Mouse (Mus musculus): ENCODE results near the gene Ibsp. TPM values are rescaled to one million over a fixed set of nuclear protein-coding genes. Genes with fewer than 3 reads are reported as not detected.

Gene Ibsp
- polyA plus RNA-seq (2016; fragmentation: Nextera tagmentation; extraction: Ambion mirVana), result not detected in 2 replicates

GRCm38 (mm10) chr5:104298994-104299393, at the start of gene Ibsp:
Gene Ibsp (plus strand): TSS chr5:104299171.
- H3K9ac ChIP-seq, result no peak within 1 kb of the TSS
- H3K27ac ChIP-seq, result no peak within 1 kb of the TSS
- no peaks in the 10 kb centered on the region for H3K9me3 ChIP-seq
- no peak for ATAC-seq (ENCODE audit: low FRiP score, low read depth)
- no peak within 1 kb of the TSS for H3K4me3 ChIP-seq
- H3K4me1 ChIP-seq, result no peaks in the 10 kb centered on the region
- no peaks in the 10 kb centered on the region for H3K36me3 ChIP-seq
- WGBS, result 74% methylated on average over 6 of the region's 6 CpGs
- H3K27me3 ChIP-seq (replicated peaks), result no peaks in the 10 kb centered on the region
- H3K4me2 ChIP-seq (replicated peaks), result no peak within 1 kb of the TSS

DNA sequence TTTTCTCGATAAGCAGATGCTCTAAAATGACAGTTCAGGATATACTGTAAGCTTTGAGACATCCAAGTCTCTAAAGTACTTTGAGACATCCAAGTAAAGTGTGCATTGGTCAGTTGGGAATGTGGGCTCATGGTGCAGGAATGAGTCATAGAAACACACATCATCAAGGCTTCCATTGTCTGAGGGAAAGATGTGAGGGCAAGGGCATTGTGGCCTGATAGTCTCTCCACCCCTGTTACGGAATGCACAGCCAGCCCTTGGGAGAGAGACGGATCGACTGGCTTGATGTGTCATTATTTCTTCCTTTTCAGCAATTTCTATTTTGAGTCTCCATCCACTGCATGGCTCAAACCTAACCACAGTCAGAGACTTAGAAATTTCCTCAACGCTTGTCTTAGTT, 47.2 kb upstream of the Ibsp start:
- H3K27ac ChIP-seq, result no peak overlapping the region
- ATAC-seq (ENCODE audit: low FRiP score, low read depth), result no peak
- no peaks in the 10 kb centered on the region for H3K9me3 ChIP-seq
- no peaks in the 10 kb centered on the region for H3K27me3 ChIP-seq (replicated peaks)
- no peak overlapping the region for H3K4me3 ChIP-seq
- H3K4me1 ChIP-seq, result no peaks in the 10 kb centered on the region
- WGBS, result 84% methylated on average over 5 of the region's 5 CpGs
- H3K4me2 ChIP-seq (replicated peaks), result no peak overlapping the region
- H3K36me3 ChIP-seq, result no peaks in the 10 kb centered on the region
- no peak overlapping the region for H3K9ac ChIP-seq

DNA sequence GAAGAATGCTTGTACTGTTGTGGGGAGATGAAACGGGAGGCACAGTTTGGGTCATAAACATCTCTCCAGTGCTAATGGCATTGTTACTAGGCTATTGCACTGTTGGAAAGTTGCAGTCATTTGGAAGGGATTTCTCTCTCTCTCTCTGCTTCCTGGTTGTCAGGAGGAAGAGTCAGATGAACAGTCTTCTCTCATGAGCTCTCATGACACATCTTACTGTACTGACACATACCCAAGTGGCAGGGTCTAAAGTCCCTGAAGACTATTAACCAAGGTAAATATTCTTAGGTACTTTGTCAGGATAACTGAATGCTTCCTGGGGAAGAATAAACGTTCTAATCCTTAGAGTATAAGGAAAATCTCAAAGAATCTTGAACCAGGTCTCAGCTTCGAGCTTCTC, 42.4 kb upstream of the Ibsp start:
- Histone ChIP-seq H3K4me3 (no peak overlapping the region), H3K4me2 (replicated peaks) (no peak overlapping the region), H3K27me3 (replicated peaks) (no peaks in the 10 kb centered on the region), H3K9ac (no peak overlapping the region), H3K4me1 (no peaks in the 10 kb centered on the region), H3K27ac (no peak overlapping the region), H3K9me3 (no peaks in the 10 kb centered on the region), H3K36me3 (no peaks in the 10 kb centered on the region)
- whole genome bisulfite sequencing, result 65% methylated on average over 3 of the region's 3 CpGs
- no peak for ATAC-seq (ENCODE audit: low FRiP score, low read depth)

DNA sequence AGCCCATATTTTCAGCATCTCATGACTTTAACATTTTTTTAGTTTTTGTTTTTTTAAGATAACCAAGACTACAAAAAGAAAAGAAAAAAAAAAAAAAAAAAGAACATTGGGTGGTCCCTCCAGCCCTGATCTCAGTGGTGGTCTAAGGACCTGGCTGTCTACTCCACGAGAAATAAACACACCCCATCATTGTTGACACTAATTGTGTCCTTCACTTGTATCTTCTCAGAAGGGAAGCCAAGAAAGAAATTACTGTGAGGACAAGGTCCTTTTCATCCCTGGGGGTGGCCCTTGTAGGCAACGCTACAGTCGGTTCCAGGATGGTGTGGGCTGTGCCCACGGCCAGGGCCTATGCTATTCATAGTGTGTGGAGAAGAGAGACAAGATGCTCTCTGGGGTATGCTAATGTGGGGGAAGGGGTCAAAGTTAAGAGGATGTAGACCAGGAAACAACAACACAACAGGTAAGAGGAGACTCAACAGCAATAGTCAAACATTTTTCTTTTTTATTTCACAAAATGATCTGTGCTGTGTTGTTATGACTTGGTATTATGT, 37.0 kb upstream of the Ibsp start:
- no peak overlapping the region for H3K4me2 ChIP-seq (replicated peaks)
- no peaks in the 10 kb centered on the region for H3K4me1 ChIP-seq
- H3K9me3 ChIP-seq, result no peaks in the 10 kb centered on the region
- H3K36me3 ChIP-seq, result no peaks in the 10 kb centered on the region
- WGBS, result 79% methylated on average over 4 of the region's 4 CpGs
- no peak for ATAC-seq (ENCODE audit: low FRiP score, low read depth)
- H3K4me3 ChIP-seq, result no peak overlapping the region
- no peak overlapping the region for H3K9ac ChIP-seq
- H3K27ac ChIP-seq, result no peak overlapping the region
- no peaks in the 10 kb centered on the region for H3K27me3 ChIP-seq (replicated peaks)

DNA sequence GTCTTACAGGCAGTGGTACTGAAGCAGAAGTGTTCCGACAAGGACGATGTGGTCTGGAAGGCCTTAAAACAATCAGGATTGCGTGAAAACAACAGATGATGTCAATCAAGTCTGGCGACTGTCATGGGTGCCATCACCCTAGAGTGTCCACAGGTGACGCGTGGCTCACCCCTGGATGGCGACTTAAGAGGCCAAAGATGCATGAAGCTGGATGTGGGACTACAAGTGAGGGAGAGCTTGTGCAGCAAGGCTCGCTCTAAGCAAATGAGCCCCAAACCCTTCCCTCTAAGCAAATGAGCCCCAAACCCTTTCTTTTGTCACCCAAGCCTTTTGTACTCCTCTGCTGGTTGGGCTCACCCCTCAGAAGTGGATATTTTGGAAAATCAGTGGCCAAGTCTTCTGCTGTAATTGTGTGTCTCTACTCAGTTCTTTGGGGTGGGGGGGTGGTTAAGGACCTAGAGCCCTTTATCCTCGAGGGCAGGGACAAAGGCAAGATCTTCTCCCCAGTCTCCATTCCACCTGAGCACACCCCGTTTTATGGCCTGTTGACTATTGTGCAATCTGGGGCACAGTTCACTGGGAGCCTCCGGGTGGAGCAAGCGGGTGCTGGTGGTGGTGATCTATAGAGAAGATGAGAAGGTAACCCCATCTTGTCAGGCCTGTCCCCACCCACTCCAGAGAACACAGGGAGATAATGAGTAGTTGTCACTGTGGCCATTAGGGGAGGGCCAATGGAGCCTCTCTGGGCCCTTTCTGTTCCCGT, 35.8 kb upstream of the Ibsp start:
- Histone ChIP-seq H3K27ac (no peak overlapping the region), H3K27me3 (replicated peaks) (no peaks in the 10 kb centered on the region), H3K4me2 (replicated peaks) (no peak overlapping the region), H3K4me3 (no peak overlapping the region), H3K9me3 (no peaks in the 10 kb centered on the region), H3K4me1 (no peaks in the 10 kb centered on the region), H3K9ac (no peak overlapping the region), H3K36me3 (no peaks in the 10 kb centered on the region)
- WGBS, result 82% methylated on average over 13 of the region's 13 CpGs
- ATAC-seq (ENCODE audit: low FRiP score, low read depth), result no peak

GRCm38 (mm10) chr5:104294201-104294600, 4.8 kb upstream of the Ibsp start:
- H3K27ac ChIP-seq, result no peak overlapping the region
- no peaks in the 10 kb centered on the region for H3K4me1 ChIP-seq
- no peaks in the 10 kb centered on the region for H3K36me3 ChIP-seq
- no peaks in the 10 kb centered on the region for H3K9me3 ChIP-seq
- H3K4me2 ChIP-seq (replicated peaks), result no peak overlapping the region
- WGBS, result 76% methylated on average over 6 of the region's 6 CpGs
- no peak overlapping the region for H3K4me3 ChIP-seq
- no peak for ATAC-seq (ENCODE audit: low FRiP score, low read depth)
- no peak overlapping the region for H3K9ac ChIP-seq
- H3K27me3 ChIP-seq (replicated peaks), result no peaks in the 10 kb centered on the region

- Histone ChIP-seq H3K4me1 (no peaks in the 10 kb centered on the region), H3K4me2 (replicated peaks) (no peak overlapping the region), H3K27ac (no peak overlapping the region), H3K36me3 (no peaks in the 10 kb centered on the region), H3K4me3 (no peak overlapping the region), H3K9me3 (no peaks in the 10 kb centered on the region), H3K27me3 (replicated peaks) (no peaks in the 10 kb centered on the region), H3K9ac (no peak overlapping the region)
- 86% methylated on average over 1 of the region's 1 CpGs for WGBS
- no peak for ATAC-seq (ENCODE audit: low FRiP score, low read depth)
Measured at GRCm38 (mm10) chr5:104314073-104314472, 15.1 kb downstream of the Ibsp start.

DNA sequence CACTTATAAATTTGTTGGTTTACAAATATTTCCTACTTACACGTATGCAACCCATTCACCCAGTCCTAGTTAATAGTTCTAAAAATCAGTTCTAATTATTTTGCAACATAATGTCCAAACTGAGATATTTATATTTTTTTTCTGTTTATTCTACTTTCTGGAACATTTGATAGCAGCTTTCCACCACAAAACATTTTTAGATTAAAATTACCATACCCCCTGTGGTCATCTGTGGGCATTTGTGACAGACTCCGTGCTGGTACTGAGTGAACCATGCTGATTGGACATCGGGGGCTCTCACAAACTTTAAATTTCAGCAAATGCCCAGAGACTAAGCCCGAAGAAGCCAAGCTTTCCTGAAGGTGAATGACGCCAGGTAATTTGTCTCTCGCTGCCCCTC, 26.1 kb downstream of the Ibsp start, which contains the start of gene Mepe:
Gene Mepe (plus strand): TSS at position 301 of the 400 bp plus-strand sequence.
- Histone ChIP-seq H3K27me3 (replicated peaks) (no peaks in the 10 kb centered on the region), H3K9me3 (no peaks in the 10 kb centered on the region), H3K36me3 (no peaks in the 10 kb centered on the region), H3K4me2 (replicated peaks) (no peak within 1 kb of the TSS), H3K27ac (no peak within 1 kb of the TSS), H3K4me3 (no peak within 1 kb of the TSS), H3K9ac (no peak within 1 kb of the TSS), H3K4me1 (no peaks in the 10 kb centered on the region)
- no peak for ATAC-seq (ENCODE audit: low FRiP score, low read depth)
- 88% methylated on average over 6 of the region's 6 CpGs for WGBS

DNA sequence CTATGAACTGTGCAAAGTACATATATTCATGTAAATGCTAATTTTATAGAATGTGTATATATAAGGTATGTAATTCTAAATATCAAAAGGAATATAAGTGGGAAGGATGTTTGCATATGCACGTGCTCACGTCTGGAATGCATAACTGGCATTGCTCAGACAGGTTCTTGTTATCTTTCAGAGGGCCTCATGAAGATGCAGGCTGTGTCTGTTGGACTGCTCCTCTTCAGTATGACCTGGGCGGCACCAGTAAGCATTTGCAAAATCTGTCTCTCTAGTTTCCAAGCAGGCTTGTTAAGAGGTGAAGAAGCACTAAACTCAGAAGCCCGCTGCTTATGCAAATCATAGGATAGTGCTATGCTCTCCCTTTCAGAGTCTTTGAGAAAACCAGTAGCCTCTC, 27.9 kb downstream of the Ibsp start:
- 82% methylated on average over 4 of the region's 4 CpGs for WGBS
- no peaks in the 10 kb centered on the region for H3K4me1 ChIP-seq
- H3K9ac ChIP-seq, result no peak overlapping the region
- 0 out of 2 replicates have a peak, but pooled peaks cover 3% of the 10 kb centered on the region for H3K27me3 ChIP-seq (replicated peaks)
- no peak overlapping the region for H3K27ac ChIP-seq
- H3K36me3 ChIP-seq, result no peaks in the 10 kb centered on the region
- H3K9me3 ChIP-seq, result no peaks in the 10 kb centered on the region
- H3K4me3 ChIP-seq, result no peak overlapping the region
- no peak overlapping the region for H3K4me2 ChIP-seq (replicated peaks)
- no peak for ATAC-seq (ENCODE audit: low FRiP score, low read depth)

GRCm38 (mm10) chr5:104327389-104327788, 28.4 kb downstream of the Ibsp start:
- Histone ChIP-seq H3K27me3 (replicated peaks) (0 out of 2 replicates have a peak, but pooled peaks cover 3% of the 10 kb centered on the region), H3K9me3 (no peaks in the 10 kb centered on the region), H3K4me3 (no peak overlapping the region), H3K4me2 (replicated peaks) (no peak overlapping the region), H3K4me1 (no peaks in the 10 kb centered on the region), H3K9ac (no peak overlapping the region), H3K36me3 (no peaks in the 10 kb centered on the region), H3K27ac (no peak overlapping the region)
- 84% methylated on average over 8 of the region's 8 CpGs for WGBS
- no peak for ATAC-seq (ENCODE audit: low FRiP score, low read depth)

DNA sequence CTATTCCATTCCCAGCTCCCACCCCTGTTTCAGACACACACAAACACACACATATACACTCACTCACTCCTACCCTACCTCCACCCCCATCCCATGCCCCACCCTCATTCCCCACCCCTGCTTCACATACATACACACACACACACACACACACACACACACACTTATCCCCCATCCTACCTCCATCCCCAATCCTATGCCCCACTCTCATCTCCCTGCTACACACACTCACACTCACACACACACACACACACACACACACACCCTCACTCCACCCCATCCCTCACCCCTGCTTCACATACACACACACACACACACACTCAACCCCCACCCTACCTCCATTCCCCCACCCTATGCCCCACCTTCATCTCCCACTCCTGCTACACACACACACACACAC, 28.9 kb downstream of the Ibsp start:
- ATAC-seq (ENCODE audit: low FRiP score, low read depth), result no peak

GRCm38 (mm10) chr5:104328317-104328850, 29.4 kb downstream of the Ibsp start:
- no peaks in the 10 kb centered on the region for H3K4me1 ChIP-seq
- no peak overlapping the region for H3K4me2 ChIP-seq (replicated peaks)
- H3K27ac ChIP-seq, result no peak overlapping the region
- WGBS, result 90% methylated on average over 4 of the region's 4 CpGs
- H3K27me3 ChIP-seq (replicated peaks), result 0 out of 2 replicates have a peak, but pooled peaks cover 3% of the 10 kb centered on the region
- H3K9me3 ChIP-seq, result no peaks in the 10 kb centered on the region
- no peaks in the 10 kb centered on the region for H3K36me3 ChIP-seq
- no peak overlapping the region for H3K4me3 ChIP-seq
- ATAC-seq (ENCODE audit: low FRiP score, low read depth), result no peak
- no peak overlapping the region for H3K9ac ChIP-seq

More for the DNA sequence above, 28.9 kb downstream of the Ibsp start:
- 0 out of 2 replicates have a peak, but pooled peaks cover 3% of the 10 kb centered on the region for H3K27me3 ChIP-seq (replicated peaks)
- H3K4me1 ChIP-seq, result no peaks in the 10 kb centered on the region
- H3K4me3 ChIP-seq, result no peak overlapping the region
- no peak overlapping the region for H3K9ac ChIP-seq
- H3K27ac ChIP-seq, result no peak overlapping the region
- no peaks in the 10 kb centered on the region for H3K36me3 ChIP-seq
- H3K9me3 ChIP-seq, result no peaks in the 10 kb centered on the region
- H3K4me2 ChIP-seq (replicated peaks), result no peak overlapping the region

Data from neural tube, embryonic 12.5 days (tissue).